Mouse (Mus musculus) limb, embryonic 15.5 days (tissue): ENCODE measurements around the gene Tbc1d16. TPM values are rescaled to one million over a fixed set of nuclear protein-coding genes. Genes with fewer than 3 reads are reported as not detected.

Source experiments
- ATAC-seq: fragments of 200-750 bp; cut with Nextera tagmentation; 2 replicates; pipeline ENCODE4 v1.8.0; 2017; ENCODE audit warnings: low read depth, moderate TSS enrichment; ENCODE audit not compliant: insufficient number of reproducible peaks, low FRiP score, low TSS enrichment
- H3K27ac ChIP-seq: fragments of 300-500 bp; sonication (generic); 2 replicates; pipeline ENCODE4 v1.5.1; 2015; ENCODE audit warnings: moderate library complexity, mild to moderate bottlenecking, inconsistent platforms
- H3K27me3 ChIP-seq: fragments of 300-500 bp; sonication (generic); 2 replicates; pipeline ENCODE4 v1.6.1; 2015; ENCODE audit warnings: inconsistent platforms
- H3K36me3 ChIP-seq: fragments of 300-500 bp; sonication (generic); 2 replicates; pipeline ENCODE4 v1.6.1; 2015; ENCODE audit warnings: inconsistent platforms
- H3K4me1 ChIP-seq: fragments of 300-500 bp; sonication (generic); 2 replicates; pipeline ENCODE4 v1.6.1; 2015; ENCODE audit warnings: inconsistent platforms
- H3K4me2 ChIP-seq: fragments of 300-500 bp; sonication (generic); 2 replicates; pipeline ENCODE4 v1.6.1; 2015; ENCODE audit warnings: mild to moderate bottlenecking, inconsistent platforms
- H3K4me3 ChIP-seq: fragments of 300-500 bp; sonication (generic); 2 replicates; pipeline ENCODE4 v1.5.1; 2015; ENCODE audit warnings: mild to moderate bottlenecking, inconsistent platforms
- H3K9ac ChIP-seq: fragments of 300-500 bp; sonication (generic); 2 replicates; pipeline ENCODE4 v1.6.1; 2015; ENCODE audit warnings: inconsistent platforms
- H3K9me3 ChIP-seq: fragments of 300-500 bp; sonication (generic); 2 replicates; pipeline ENCODE4 v1.6.1; 2016; ENCODE audit warnings: inconsistent platforms
- WGBS: fragments of 180-500 bp; shearing (Covaris S2); methylation state at CpG from one replicate; pipeline ENCODE4 v1.1.7; 2015; 5-methylcytosine and 5-hydroxymethylcytosine counted together
- polyA plus RNA-seq: library from polyadenylated mRNA; unstranded; fragments of >200 nt; fragmentation: Nextera tagmentation; extraction: Ambion mirVana; gene quantifications from 2 replicates; pipeline ENCODE4 v1.2.1, GENCODE M21; 2015

Tbc1d16 gene
- polyA plus RNA-seq, 1 experiment from 2014 or later = 17.4 TPM

GRCm38 (mm10) chr11:119199233-119199601, 29.1 kb downstream of the Tbc1d16 start:
- Histone ChIP-seq H3K4me1 (peaks cover 17% of the 10 kb centered on the region), H3K36me3 (peaks cover 16% of the 10 kb centered on the region), H3K4me2 (no peak overlapping the region), H3K9ac (no peak overlapping the region), H3K9me3 (no peaks in the 10 kb centered on the region), H3K27ac (no peak overlapping the region), H3K4me3 (no peak overlapping the region), H3K27me3 (no peaks in the 10 kb centered on the region)
- no peak for ATAC-seq
- 87% methylated on average over 4 of the region's 4 CpGs for WGBS

DNA sequence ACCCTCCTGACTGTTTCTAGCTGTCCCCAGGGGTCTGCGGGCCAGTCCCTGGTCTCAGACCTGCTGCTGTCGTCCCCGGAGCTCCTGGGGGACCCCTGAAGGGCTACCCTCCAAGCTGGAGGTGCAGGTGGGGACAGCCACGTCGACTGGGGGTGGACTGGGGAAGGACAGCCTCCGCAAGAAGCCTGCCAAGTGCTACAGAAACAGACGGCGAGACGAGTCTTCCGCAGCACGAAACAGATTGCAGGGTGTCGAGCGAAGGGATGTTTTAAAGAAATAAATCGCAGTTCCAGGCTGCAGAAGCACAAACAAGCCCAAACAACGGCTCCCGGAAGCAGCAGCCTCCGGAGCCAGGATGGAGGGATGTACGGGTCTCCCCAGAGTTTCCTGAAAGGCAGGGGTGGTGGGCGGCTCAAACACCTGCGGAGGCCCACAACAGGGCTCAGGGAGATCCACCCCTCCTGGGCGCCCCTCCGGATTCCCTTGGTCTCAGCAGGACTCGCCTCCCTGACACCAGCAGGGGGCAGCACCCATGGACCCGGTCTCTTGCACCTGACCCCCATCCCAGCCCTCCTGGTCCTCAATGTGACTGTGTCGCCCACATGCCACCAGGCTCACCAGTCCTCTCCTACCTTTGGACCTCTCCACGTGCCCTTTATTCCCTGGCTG, 29.6 kb downstream of the Tbc1d16 start:
- Histone ChIP-seq H3K4me1 (peaks cover 17% of the 10 kb centered on the region), H3K27ac (peak overlapping the region; percentile 40; the same call in 1 of the 2 replicates), H3K4me3 (no peak overlapping the region), H3K27me3 (no peaks in the 10 kb centered on the region), H3K36me3 (peaks cover 16% of the 10 kb centered on the region), H3K9ac (no peak overlapping the region), H3K9me3 (no peaks in the 10 kb centered on the region), H3K4me2 (no peak overlapping the region)
- no peak for ATAC-seq
- WGBS = 46% methylated on average over 26 of the region's 26 CpGs

DNA sequence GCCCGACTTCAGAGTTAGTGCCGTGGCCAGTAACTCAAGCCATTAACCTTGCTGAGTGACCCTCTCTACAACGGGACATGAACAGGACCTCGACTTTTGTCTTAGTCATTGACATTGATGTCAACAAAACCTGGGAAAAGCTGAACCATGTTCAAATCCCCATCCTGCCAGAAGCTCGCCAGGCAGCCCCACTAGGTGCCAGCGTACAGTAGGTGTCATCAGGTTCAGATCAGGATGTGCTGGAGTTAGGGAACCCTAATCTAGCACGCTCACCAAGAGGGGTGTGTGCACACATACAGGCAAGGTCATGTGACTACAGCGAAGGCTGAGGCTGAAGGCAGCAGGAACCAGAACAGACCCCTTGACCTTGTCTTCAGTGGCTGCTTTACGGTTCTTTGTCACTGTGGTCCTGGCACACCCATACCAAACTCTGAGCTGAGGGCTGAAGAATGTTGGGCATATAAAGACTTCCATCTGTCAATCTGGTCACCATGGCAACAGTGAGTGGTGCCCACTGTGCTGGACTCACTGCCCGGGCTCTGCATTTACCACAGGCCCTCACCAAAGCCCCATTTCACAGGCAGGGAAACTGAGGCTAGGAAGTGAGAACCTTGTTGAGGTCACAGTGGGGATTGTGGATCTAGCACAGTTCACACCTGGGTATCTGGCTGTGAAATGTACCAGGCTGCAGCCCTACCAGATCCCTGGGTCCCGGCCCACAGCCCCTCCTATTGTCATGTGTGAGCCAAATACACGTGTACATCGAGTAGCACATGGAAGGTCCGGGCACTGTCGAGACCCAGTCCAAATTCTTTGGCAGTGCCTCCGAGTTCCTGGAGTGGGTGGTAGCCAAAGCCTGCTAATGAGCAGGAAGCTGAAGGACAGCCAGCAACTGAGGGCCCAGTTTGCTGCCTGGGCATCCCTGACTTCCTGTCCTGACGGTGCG, 30.4 kb downstream of the Tbc1d16 start:
- peaks cover 15% of the 10 kb centered on the region for H3K36me3 ChIP-seq
- 0 out of 2 replicates have a peak overlapping the region, but pooled peaks have one; percentile 40 for H3K27ac ChIP-seq
- H3K4me1 ChIP-seq = peaks cover 17% of the 10 kb centered on the region
- no peak overlapping the region for H3K4me2 ChIP-seq
- H3K4me3 ChIP-seq = no peak overlapping the region
- 81% methylated on average over 18 of the region's 18 CpGs for whole genome bisulfite sequencing
- no peak overlapping the region for H3K9ac ChIP-seq
- no peak for ATAC-seq
- H3K9me3 ChIP-seq = no peaks in the 10 kb centered on the region
- H3K27me3 ChIP-seq = no peaks in the 10 kb centered on the region

DNA sequence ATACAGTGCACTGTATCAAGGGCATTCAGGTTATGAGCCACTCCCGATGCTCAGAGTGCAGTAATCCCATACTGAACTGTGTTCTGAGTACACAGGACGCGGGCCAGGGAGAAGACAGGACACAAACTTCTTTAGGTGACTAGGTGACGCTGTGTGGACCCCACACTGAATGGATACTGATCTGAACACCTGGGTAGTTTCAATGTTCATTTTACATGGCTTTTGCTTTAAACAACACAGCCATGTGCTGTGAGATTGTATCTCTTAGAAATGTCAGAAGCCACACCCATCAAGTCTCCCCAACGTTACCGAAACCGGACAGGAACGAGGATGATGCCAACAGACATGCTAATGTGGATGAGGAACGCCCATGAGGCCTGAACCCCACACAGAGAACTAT, 35.7 kb downstream of the Tbc1d16 start:
- WGBS = 80% methylated on average over 9 of the region's 9 CpGs
- Histone ChIP-seq H3K27ac (peak overlapping the region; percentile 71), H3K27me3 (no peaks in the 10 kb centered on the region), H3K9ac (no peak overlapping the region), H3K4me3 (no peak overlapping the region), H3K9me3 (no peaks in the 10 kb centered on the region), H3K36me3 (no peaks in the 10 kb centered on the region; the same call in 1 of the 2 replicates), H3K4me2 (no peak overlapping the region), H3K4me1 (peaks cover 35% of the 10 kb centered on the region)
- ATAC-seq = no peak

- WGBS = 67% methylated on average over 5 of the region's 5 CpGs
- Histone ChIP-seq H3K9me3 (no peaks in the 10 kb centered on the region), H3K27me3 (no peaks in the 10 kb centered on the region), H3K4me2 (no peak overlapping the region), H3K4me3 (no peak overlapping the region), H3K36me3 (no peaks in the 10 kb centered on the region; the same call in 1 of the 2 replicates), H3K9ac (no peak overlapping the region), H3K4me1 (peaks cover 40% of the 10 kb centered on the region), H3K27ac (peak overlapping the region; percentile 71)
- no peak for ATAC-seq
Measured at GRCm38 (mm10) chr11:119192176-119192575, 36.1 kb downstream of the Tbc1d16 start.

- Histone ChIP-seq H3K27me3 (no peaks in the 10 kb centered on the region), H3K4me1 (peaks cover 45% of the 10 kb centered on the region), H3K4me3 (no peak overlapping the region), H3K36me3 (no peaks in the 10 kb centered on the region), H3K4me2 (no peak overlapping the region), H3K9me3 (no peaks in the 10 kb centered on the region), H3K9ac (no peak overlapping the region), H3K27ac (no peak overlapping the region)
- 74% methylated on average over 9 of the region's 9 CpGs for whole genome bisulfite sequencing
- no peak for ATAC-seq
Measured at GRCm38 (mm10) chr11:119191606-119192081, 36.7 kb downstream of the Tbc1d16 start.

DNA sequence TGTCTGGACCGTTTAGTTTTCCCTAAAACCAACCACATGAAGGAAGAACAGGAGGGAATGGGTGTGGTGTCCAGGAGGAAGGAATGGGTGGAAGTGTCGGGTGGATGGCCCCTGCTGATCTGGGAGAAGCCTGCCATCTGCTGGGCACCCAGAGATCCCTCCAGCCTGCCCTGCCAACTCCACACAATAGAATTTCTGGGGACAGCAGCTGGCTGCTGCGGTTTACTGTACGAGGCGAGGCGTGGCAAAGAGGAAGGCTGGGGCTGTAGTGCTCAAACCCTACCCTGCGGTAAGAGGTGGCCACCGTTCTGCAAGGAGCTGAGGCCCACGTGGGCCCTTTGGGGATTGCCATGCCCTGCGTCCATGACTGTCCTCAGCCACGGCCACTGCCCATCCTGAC, 37.8 kb downstream of the Tbc1d16 start:
- peaks cover 48% of the 10 kb centered on the region for H3K4me1 ChIP-seq
- ATAC-seq = no peak

GRCm38 (mm10) chr11:119189319-119189718, 39.0 kb downstream of the Tbc1d16 start:
- Histone ChIP-seq H3K4me3 (no peak overlapping the region), H3K9ac (no peak overlapping the region), H3K9me3 (no peaks in the 10 kb centered on the region), H3K4me2 (no peak overlapping the region), H3K27ac (no peak overlapping the region), H3K4me1 (peaks cover 53% of the 10 kb centered on the region), H3K27me3 (no peaks in the 10 kb centered on the region), H3K36me3 (no peaks in the 10 kb centered on the region)
- ATAC-seq = no peak
- WGBS = 61% methylated on average over 3 of the region's 3 CpGs

More for the DNA sequence above, 37.8 kb downstream of the Tbc1d16 start:
- H3K4me3 ChIP-seq = no peak overlapping the region
- no peak overlapping the region for H3K27ac ChIP-seq
- no peaks in the 10 kb centered on the region for H3K27me3 ChIP-seq
- WGBS = 19% methylated on average over 11 of the region's 11 CpGs
- no peaks in the 10 kb centered on the region for H3K9me3 ChIP-seq
- no peak overlapping the region for H3K4me2 ChIP-seq
- no peaks in the 10 kb centered on the region for H3K36me3 ChIP-seq
- no peak overlapping the region for H3K9ac ChIP-seq

GRCm38 (mm10) chr11:119188389-119188788, 39.9 kb downstream of the Tbc1d16 start:
- H3K27ac ChIP-seq = peak overlapping the region; percentile 51
- H3K4me1 ChIP-seq = peaks cover 53% of the 10 kb centered on the region
- no peak overlapping the region for H3K4me2 ChIP-seq
- H3K27me3 ChIP-seq = no peaks in the 10 kb centered on the region
- no peaks in the 10 kb centered on the region for H3K36me3 ChIP-seq
- H3K9me3 ChIP-seq = no peaks in the 10 kb centered on the region
- ATAC-seq = no peak
- H3K4me3 ChIP-seq = no peak overlapping the region
- H3K9ac ChIP-seq = no peak overlapping the region
- 44% methylated on average over 6 of the region's 6 CpGs for WGBS

DNA sequence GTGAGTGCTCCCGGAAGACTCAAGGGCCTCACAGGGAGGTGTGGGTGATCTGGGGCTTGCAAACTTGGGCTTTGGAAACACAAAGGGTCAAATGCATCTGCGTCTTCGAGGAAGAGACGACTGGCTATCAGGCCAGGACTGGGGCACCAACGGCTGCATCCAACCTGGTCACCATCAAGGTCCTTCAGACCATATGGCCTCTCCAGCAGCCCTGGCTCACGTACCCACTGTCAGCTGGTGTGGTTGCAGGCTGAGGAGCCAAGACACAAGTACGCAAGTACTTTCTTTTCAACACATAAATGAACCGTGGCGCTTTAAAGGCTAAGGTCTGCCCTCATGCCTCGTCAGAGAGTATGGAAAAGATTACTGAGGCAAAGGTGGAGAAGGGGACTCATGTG, 40.5 kb downstream of the Tbc1d16 start:
- Histone ChIP-seq H3K27ac (peak overlapping the region; percentile 51), H3K4me2 (no peak overlapping the region), H3K4me3 (no peak overlapping the region), H3K36me3 (no peaks in the 10 kb centered on the region), H3K9me3 (no peaks in the 10 kb centered on the region), H3K4me1 (peaks cover 52% of the 10 kb centered on the region), H3K27me3 (no peaks in the 10 kb centered on the region), H3K9ac (no peak overlapping the region)
- 52% methylated on average over 10 of the region's 10 CpGs for WGBS
- ATAC-seq = no peak

DNA sequence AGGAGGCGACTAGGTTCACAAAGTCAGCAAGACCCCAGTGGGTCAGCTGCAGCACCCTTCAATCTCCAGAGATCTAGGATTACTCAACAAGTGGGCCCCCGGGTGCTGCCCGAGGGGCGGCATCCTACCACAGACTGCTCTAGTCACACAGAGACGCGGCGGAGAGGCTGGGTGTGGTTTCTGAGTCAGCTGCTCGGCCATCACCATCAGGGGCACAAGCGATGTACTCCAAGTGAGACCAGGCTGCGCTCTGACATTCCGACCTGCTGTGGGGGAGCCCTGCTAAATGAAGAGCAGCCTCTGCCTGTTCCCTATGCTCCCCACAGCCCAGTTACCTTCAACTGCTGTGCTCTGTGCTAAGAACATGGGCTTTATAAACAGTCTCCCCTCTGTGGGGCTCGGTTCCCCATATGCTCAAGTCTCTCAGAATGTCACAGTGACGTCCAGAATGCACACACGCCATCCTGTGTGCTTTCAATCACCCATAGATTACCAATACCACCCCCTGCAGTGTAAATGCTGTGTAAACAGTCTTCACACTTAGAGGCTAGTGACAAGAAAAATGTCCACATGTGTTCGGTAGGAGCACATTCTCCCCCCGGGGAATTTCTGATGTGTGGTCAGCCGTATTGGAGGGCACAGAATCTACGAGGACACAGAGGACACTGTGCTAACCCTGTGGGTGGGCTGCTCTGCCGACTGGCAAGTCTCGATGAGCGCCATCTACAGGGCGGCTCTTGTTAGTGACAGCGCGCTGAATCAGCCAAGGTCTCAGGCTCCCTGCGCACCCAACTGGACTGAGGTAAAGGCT, 41.1 kb downstream of the Tbc1d16 start:
- WGBS = 45% methylated on average over 25 of the region's 25 CpGs

More for the DNA sequence above, 41.1 kb downstream of the Tbc1d16 start:
- H3K9ac ChIP-seq = no peak overlapping the region
- no peak overlapping the region for H3K4me3 ChIP-seq
- no peaks in the 10 kb centered on the region for H3K27me3 ChIP-seq
- no peak overlapping the region for H3K27ac ChIP-seq
- ATAC-seq = no peak
- no peak overlapping the region for H3K4me2 ChIP-seq
- no peaks in the 10 kb centered on the region for H3K9me3 ChIP-seq
- no peaks in the 10 kb centered on the region; the same call in 1 of the 2 replicates for H3K36me3 ChIP-seq
- peaks cover 46% of the 10 kb centered on the region for H3K4me1 ChIP-seq
